9 mouse cellular contexts compared by ENCODE assay signal in the genomic region with DNA sequence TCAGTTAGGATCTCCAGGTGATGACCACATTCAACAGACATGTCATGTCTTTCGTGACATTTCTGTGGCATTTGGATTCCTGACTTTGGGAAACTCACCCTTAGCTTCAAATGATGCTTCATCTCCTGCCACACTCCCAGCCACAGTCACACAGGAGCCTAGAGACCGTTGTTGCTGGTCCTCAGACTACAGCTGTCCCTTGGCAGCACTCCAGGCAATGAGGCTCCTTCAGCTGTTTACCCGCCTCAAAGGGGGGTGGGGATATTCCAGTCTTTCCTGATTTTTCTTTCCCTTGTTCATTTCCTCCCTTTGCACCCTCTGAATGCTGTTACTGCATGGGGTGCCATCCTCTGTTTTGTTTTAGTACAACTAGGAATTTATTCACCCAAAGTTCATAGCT.
DNase-seq lines count a peak whose midpoint lies in the region; ATAC-seq and TF ChIP-seq lines count a peak whose summit lies in the region.
"Had no signal": no experiment of that assay in that cellular context is flagged by ENCODE, and none has a peak within 500 bp of the region (broad histone marks: within the 10 kb centered on the region; RNA-seq: fewer than 3 reads in every experiment).

No protein-coding gene starts in this region.

- peak overlapping the region; percentile 49; the same call in 1 of the 2 replicates for H3K27ac ChIP-seq in layer of hippocampus, adult 2 months
- H3K27ac ChIP-seq in intestine, embryonic 16.5 days (ENCODE audit: low read length), result peak overlapping the region; percentile 10; the same call in 1 of the 2 replicates
- 0 out of 2 replicates have a peak overlapping the region, but pooled peaks have one; percentile 6 for H3K27ac ChIP-seq in midbrain, embryonic 15.5 days
- H3K27ac ChIP-seq: liver, embryonic 14.5 days had no signal

- TF ChIP-seq CTCF in layer of hippocampus, adult 2 months (conservative IDR thresholded peaks at IDR 0.05), result no peak

- peaks cover 26% of the 10 kb centered on the region for H3K4me1 ChIP-seq in intestine, embryonic 16.5 days (ENCODE audit: control insufficient read depth, insufficient read depth, low read length)
- H3K4me1 ChIP-seq in midbrain, embryonic 15.5 days, result peaks cover 20% of the 10 kb centered on the region

- no peaks in the 10 kb centered on the region for H3K9me3 ChIP-seq in intestine, embryonic 16.5 days (ENCODE audit: control insufficient read depth, low read length)
- no peaks in the 10 kb centered on the region for H3K9me3 ChIP-seq in midbrain, embryonic 15.5 days

- no peaks in the 10 kb centered on the region for H3K36me3 ChIP-seq in intestine, embryonic 16.5 days (ENCODE audit: control insufficient read depth, insufficient read depth, low read length)
- no peaks in the 10 kb centered on the region for H3K36me3 ChIP-seq in midbrain, embryonic 15.5 days (replicated peaks)

- peak in 1 of 2 experiments; percentile 36 for DNase-seq in layer of hippocampus, adult 2 months (ENCODE audit: low spot score in 2 of 2)
- DNase-seq in layer of hippocampus, postnatal 36 days, result no peak
- peak; percentile 55 for DNase-seq in cerebellum, adult 11-12 months
- DNase-seq in gastrocnemius, postnatal 25 days, result peak; percentile 57
- no peak for DNase-seq in frontal cortex, postnatal 10 days (ENCODE audit: low spot score in 2 of 2)
- DNase-seq in urinary bladder, postnatal 36 days (ENCODE audit: low spot score in 2 of 2), result no peak

- no peak overlapping the region for H3K4me3 ChIP-seq in layer of hippocampus, adult 2 months
- H3K4me3 ChIP-seq in intestine, embryonic 16.5 days (ENCODE audit: low read length), result no peak overlapping the region
- no peak overlapping the region for H3K4me3 ChIP-seq in midbrain, embryonic 15.5 days

- WGBS in intestine, embryonic 16.5 days, result 28% methylated on average over 3 of the region's 3 CpGs
- 43% methylated on average over 3 of the region's 3 CpGs for WGBS in midbrain, embryonic 15.5 days

- no peaks in the 10 kb centered on the region for H3K27me3 ChIP-seq in intestine, embryonic 16.5 days (replicated peaks; ENCODE audit: control insufficient read depth, insufficient read depth, low read length)
- no peaks in the 10 kb centered on the region for H3K27me3 ChIP-seq in midbrain, embryonic 15.5 days (replicated peaks)

- no peak overlapping the region for H3K9ac ChIP-seq in intestine, embryonic 16.5 days (ENCODE audit: low read depth, low read length)
- H3K9ac ChIP-seq in midbrain, embryonic 15.5 days, result no peak overlapping the region
- H3K9ac ChIP-seq: liver, embryonic 14.5 days had no signal

- H3K4me2 ChIP-seq in intestine, embryonic 16.5 days (ENCODE audit: low read depth, low read length), result no peak overlapping the region
- H3K4me2 ChIP-seq in midbrain, embryonic 15.5 days, result no peak overlapping the region

- ATAC-seq in intestine, embryonic 16.5 days, result no peak
- ATAC-seq in midbrain, embryonic 15.5 days (replicated peaks), result no peak

Comparison
In these comparisons a context has a peak if more than half of its experiments do, and no peak if none do; other contexts are left out.
1. DNase-seq: peak in cerebellum, adult 11-12 months (single experiment) and gastrocnemius, postnatal 25 days (single experiment); none in layer of hippocampus, postnatal 36 days (0 of 2), frontal cortex, postnatal 10 days (0 of 2) and urinary bladder, postnatal 36 days (0 of 2).
2. Peak in every context shown above with its lines, with median percentiles within 50 percentile points of each other: H3K27ac ChIP-seq.